Mouse (Mus musculus): ENCODE measurements around the gene Rsph9. TPM values are rescaled to one million over a fixed set of nuclear protein-coding genes. Genes with fewer than 3 reads are reported as not detected.
A peak's percentile ranks its signal among the peaks of the same experiment; 100 is the strongest.

The Rsph9 gene
- polyA plus RNA-seq, 1 experiment from 2014 or later = 50.3 TPM

- Histone ChIP-seq H3K4me2 (no peak overlapping the region), H3K9ac (no peak overlapping the region), H3K9me3 (no peaks in the 10 kb centered on the region), H3K27me3 (no peaks in the 10 kb centered on the region), H3K27ac (replicated peaks) (no peak overlapping the region), H3K4me1 (replicated peaks) (peaks cover 24% of the 10 kb centered on the region), H3K4me3 (no peak overlapping the region), H3K36me3 (no peaks in the 10 kb centered on the region)
- ATAC-seq (ENCODE audit: low FRiP score, low read depth) = no peak
- 46% methylated on average over 17 of the region's 17 CpGs for WGBS
Observed at GRCm38 (mm10) chr17:46086341-46086870, 57.6 kb downstream of the Rsph9 start.

GRCm38 (mm10) chr17:46084091-46084501, 59.9 kb downstream of the Rsph9 start:
- H3K4me3 ChIP-seq = no peak overlapping the region
- H3K4me2 ChIP-seq = peak overlapping the region; percentile 37
- ATAC-seq (ENCODE audit: low FRiP score, low read depth) = peak; percentile 91
- H3K4me1 ChIP-seq (replicated peaks) = peaks cover 24% of the 10 kb centered on the region
- no peaks in the 10 kb centered on the region for H3K9me3 ChIP-seq
- 7% methylated on average over 10 of the region's 10 CpGs for WGBS
- no peaks in the 10 kb centered on the region for H3K36me3 ChIP-seq
- H3K27ac ChIP-seq (replicated peaks) = peak overlapping the region; percentile 67
- no peak overlapping the region for H3K9ac ChIP-seq
- no peaks in the 10 kb centered on the region for H3K27me3 ChIP-seq

DNA sequence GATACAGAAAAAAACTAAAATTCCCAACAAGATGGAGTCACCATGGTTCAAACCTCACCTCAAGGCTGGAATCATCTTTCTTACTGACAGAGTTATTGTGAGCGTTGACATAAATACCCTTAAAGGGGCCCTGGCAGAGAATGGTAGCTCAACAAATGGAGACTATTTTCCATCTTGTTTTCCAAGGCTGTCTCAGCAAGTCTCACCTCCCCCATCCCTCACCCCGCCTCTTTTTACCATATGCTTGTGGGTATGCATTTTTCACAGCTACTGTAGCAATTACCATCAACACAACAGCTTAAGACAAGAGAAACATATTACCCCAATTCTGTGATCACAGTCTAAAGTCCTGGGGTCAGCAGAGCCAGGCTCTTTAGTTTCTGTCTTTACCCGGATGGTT, 60.6 kb downstream of the Rsph9 start:
- Histone ChIP-seq H3K9me3 (no peaks in the 10 kb centered on the region), H3K4me2 (no peak overlapping the region; the same call in 1 of the 2 replicates), H3K4me1 (replicated peaks) (peaks cover 24% of the 10 kb centered on the region), H3K36me3 (no peaks in the 10 kb centered on the region), H3K4me3 (no peak overlapping the region), H3K9ac (no peak overlapping the region), H3K27me3 (no peaks in the 10 kb centered on the region), H3K27ac (replicated peaks) (peak overlapping the region; percentile 67; the same call in 1 of the 2 replicates)
- 84% methylated on average over 3 of the region's 3 CpGs for WGBS
- no peak for ATAC-seq (ENCODE audit: low FRiP score, low read depth)

DNA sequence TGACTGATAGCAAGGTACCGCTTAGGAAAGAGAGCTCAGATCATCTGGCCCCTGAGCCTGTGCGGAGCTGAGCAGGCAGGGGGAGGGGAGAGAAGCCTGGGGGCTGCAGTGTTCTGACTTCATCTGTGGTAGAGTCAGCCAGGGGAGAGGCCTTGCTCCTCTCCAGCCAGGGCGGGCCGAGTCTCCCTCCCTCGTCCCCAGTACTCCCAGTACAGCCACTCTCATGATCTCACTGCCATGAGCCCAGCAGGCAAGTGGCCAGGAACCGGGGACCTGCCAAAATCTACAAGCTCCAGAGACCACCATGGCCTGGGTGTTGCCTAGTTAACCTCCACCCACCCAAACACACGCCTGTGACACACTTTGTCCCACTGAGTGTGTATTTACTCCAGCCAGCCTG, 62.4 kb downstream of the Rsph9 start:
- 66% methylated on average over 7 of the region's 7 CpGs for WGBS

DNA sequence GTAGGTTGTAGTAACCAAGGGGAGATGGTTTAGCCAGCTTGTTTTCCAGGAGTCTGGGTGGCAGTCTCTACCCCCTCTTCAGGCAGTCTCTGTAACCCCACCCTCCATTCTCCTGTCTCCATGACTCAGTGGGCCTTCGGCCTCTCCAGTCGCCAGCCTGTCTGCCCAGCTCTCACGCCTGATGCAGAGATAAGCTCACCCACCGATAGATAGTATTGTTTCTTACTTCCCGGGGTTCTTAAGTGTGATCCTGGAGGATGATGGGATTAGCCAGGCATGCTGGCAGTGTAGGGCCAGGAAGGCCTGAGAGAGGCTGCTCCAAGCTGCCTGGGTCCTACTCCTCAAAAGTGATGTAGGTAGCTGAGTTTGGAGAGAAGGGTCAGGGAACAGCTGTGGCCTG, 63.0 kb downstream of the Rsph9 start:
- no peak overlapping the region for H3K4me3 ChIP-seq
- ATAC-seq (ENCODE audit: low FRiP score, low read depth) = no peak
- H3K27me3 ChIP-seq = no peaks in the 10 kb centered on the region
- WGBS = 72% methylated on average over 5 of the region's 5 CpGs
- no peak overlapping the region for H3K4me2 ChIP-seq
- no peak overlapping the region for H3K27ac ChIP-seq (replicated peaks)
- H3K9ac ChIP-seq = no peak overlapping the region
- no peaks in the 10 kb centered on the region for H3K36me3 ChIP-seq
- peaks cover 20% of the 10 kb centered on the region for H3K4me1 ChIP-seq (replicated peaks)
- H3K9me3 ChIP-seq = no peaks in the 10 kb centered on the region

More for the DNA sequence above, 62.4 kb downstream of the Rsph9 start:
- Histone ChIP-seq H3K27me3 (no peaks in the 10 kb centered on the region), H3K36me3 (no peaks in the 10 kb centered on the region), H3K4me2 (no peak overlapping the region), H3K4me3 (no peak overlapping the region), H3K9me3 (no peaks in the 10 kb centered on the region), H3K27ac (replicated peaks) (no peak overlapping the region), H3K9ac (no peak overlapping the region), H3K4me1 (replicated peaks) (peaks cover 24% of the 10 kb centered on the region)
- no peak for ATAC-seq (ENCODE audit: low FRiP score, low read depth)

DNA sequence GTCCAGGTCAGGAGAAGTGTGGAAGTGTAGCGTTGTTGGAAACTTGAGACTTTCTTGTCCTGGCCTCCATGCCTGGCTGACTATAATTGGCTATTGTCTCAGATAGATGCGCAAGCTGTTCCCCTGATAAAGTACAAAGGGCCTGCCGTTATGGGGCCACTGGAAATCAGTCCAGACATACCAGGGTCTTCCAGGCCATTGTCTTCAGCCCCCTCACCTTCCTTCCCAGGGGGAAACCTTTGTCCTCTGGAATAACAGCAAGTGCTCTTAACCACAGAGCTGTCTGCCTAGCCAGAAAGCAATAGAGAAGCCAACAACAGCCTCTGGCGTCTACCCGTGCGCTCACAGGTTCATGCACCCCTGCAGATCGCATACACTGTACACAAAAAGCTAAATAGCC, 63.6 kb downstream of the Rsph9 start:
- WGBS = 36% methylated on average over 7 of the region's 7 CpGs
- no peak for ATAC-seq (ENCODE audit: low FRiP score, low read depth)
- H3K9me3 ChIP-seq = no peaks in the 10 kb centered on the region
- H3K27me3 ChIP-seq = no peaks in the 10 kb centered on the region
- H3K9ac ChIP-seq = no peak overlapping the region
- no peak overlapping the region for H3K4me2 ChIP-seq
- H3K4me1 ChIP-seq (replicated peaks) = peaks cover 20% of the 10 kb centered on the region
- no peak overlapping the region for H3K27ac ChIP-seq (replicated peaks)
- no peak overlapping the region for H3K4me3 ChIP-seq
- no peaks in the 10 kb centered on the region for H3K36me3 ChIP-seq

GRCm38 (mm10) chr17:46079037-46079436, 65.0 kb downstream of the Rsph9 start:
- no peak for ATAC-seq (ENCODE audit: low FRiP score, low read depth)
- H3K4me3 ChIP-seq = no peak overlapping the region
- no peaks in the 10 kb centered on the region for H3K9me3 ChIP-seq
- H3K9ac ChIP-seq = no peak overlapping the region
- no peaks in the 10 kb centered on the region for H3K36me3 ChIP-seq
- H3K27ac ChIP-seq (replicated peaks) = no peak overlapping the region
- no peak overlapping the region for H3K4me2 ChIP-seq
- H3K27me3 ChIP-seq = no peaks in the 10 kb centered on the region
- H3K4me1 ChIP-seq (replicated peaks) = peaks cover 14% of the 10 kb centered on the region
- 72% methylated on average over 2 of the region's 2 CpGs for WGBS

GRCm38 (mm10) chr17:46077921-46078534, 66.0 kb downstream of the Rsph9 start:
- Histone ChIP-seq H3K9me3 (no peaks in the 10 kb centered on the region), H3K4me2 (no peak overlapping the region), H3K9ac (no peak overlapping the region), H3K36me3 (no peaks in the 10 kb centered on the region), H3K27ac (replicated peaks) (no peak overlapping the region), H3K27me3 (no peaks in the 10 kb centered on the region), H3K4me3 (no peak overlapping the region), H3K4me1 (replicated peaks) (peaks cover 7% of the 10 kb centered on the region; the same call in 1 of the 2 replicates)
- ATAC-seq (ENCODE audit: low FRiP score, low read depth) = no peak
- WGBS = 93% methylated on average over 12 of the region's 12 CpGs

DNA sequence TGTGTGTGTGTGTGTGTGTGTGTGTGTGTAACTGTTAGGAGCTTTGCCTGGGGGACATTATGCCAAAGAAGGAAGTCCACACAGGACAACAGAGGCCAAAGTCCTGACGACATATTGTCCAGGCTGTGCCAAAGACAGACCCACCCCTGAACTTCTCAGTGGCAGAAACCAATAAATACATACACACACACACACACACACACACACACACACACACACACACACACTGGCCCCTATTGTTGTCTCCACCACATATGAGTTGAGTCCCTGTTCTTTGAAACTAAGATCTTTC, 67.8 kb downstream of the Rsph9 start:
- no peak for ATAC-seq (ENCODE audit: low FRiP score, low read depth)
- 67% methylated on average over 1 of the region's 1 CpGs for WGBS
- H3K9ac ChIP-seq = no peak overlapping the region
- no peaks in the 10 kb centered on the region for H3K9me3 ChIP-seq
- no peak overlapping the region for H3K27ac ChIP-seq (replicated peaks)
- no peaks in the 10 kb centered on the region for H3K36me3 ChIP-seq
- H3K4me2 ChIP-seq = no peak overlapping the region
- peaks cover 7% of the 10 kb centered on the region; the same call in 1 of the 2 replicates for H3K4me1 ChIP-seq (replicated peaks)
- no peak overlapping the region for H3K4me3 ChIP-seq
- no peaks in the 10 kb centered on the region for H3K27me3 ChIP-seq

- no peaks in the 10 kb centered on the region for H3K27me3 ChIP-seq
- ATAC-seq (ENCODE audit: low FRiP score, low read depth) = no peak
- peaks cover 7% of the 10 kb centered on the region; the same call in 1 of the 2 replicates for H3K4me1 ChIP-seq (replicated peaks)
- no peak overlapping the region for H3K4me3 ChIP-seq
- H3K4me2 ChIP-seq = no peak overlapping the region
- no peak overlapping the region for H3K9ac ChIP-seq
- H3K27ac ChIP-seq (replicated peaks) = no peak overlapping the region
- WGBS = 77% methylated on average over 5 of the region's 5 CpGs
- no peaks in the 10 kb centered on the region for H3K36me3 ChIP-seq
- H3K9me3 ChIP-seq = no peaks in the 10 kb centered on the region
Observed at GRCm38 (mm10) chr17:46075551-46076259, 68.3 kb downstream of the Rsph9 start.

DNA sequence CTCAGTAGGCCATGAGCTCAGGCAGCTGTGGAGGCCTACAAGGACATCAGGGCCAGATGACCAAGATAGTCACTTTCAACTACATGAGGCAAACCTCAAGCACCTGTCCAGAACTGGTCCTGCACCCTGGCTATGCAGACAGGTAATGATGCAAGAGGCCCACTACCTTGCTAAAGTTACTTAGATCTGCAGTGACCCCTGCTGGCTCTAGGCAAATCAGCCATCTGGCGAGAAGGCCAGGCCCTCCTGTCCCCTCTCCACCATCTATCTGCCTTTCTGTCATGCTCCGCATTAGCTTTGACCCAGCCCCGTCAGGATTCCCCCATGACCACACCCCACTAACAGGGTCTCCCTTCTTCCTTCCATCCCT, 68.9 kb downstream of the Rsph9 start:
- no peaks in the 10 kb centered on the region for H3K36me3 ChIP-seq
- no peak overlapping the region for H3K9ac ChIP-seq
- H3K4me2 ChIP-seq = no peak overlapping the region
- ATAC-seq (ENCODE audit: low FRiP score, low read depth) = no peak
- H3K27me3 ChIP-seq = no peaks in the 10 kb centered on the region
- WGBS = 67% methylated on average over 3 of the region's 3 CpGs
- no peak overlapping the region for H3K4me3 ChIP-seq
- peaks cover 7% of the 10 kb centered on the region; the same call in 1 of the 2 replicates for H3K4me1 ChIP-seq (replicated peaks)
- no peak overlapping the region for H3K27ac ChIP-seq (replicated peaks)
- H3K9me3 ChIP-seq = no peaks in the 10 kb centered on the region

GRCm38 (mm10) chr17:46074398-46075115, 69.5 kb downstream of the Rsph9 start:
- H3K4me2 ChIP-seq = peak overlapping the region; percentile 8; the same call in 1 of the 2 replicates
- no peak overlapping the region for H3K9ac ChIP-seq
- H3K4me3 ChIP-seq = no peak overlapping the region
- no peak for ATAC-seq (ENCODE audit: low FRiP score, low read depth)
- H3K27me3 ChIP-seq = no peaks in the 10 kb centered on the region
- H3K27ac ChIP-seq (replicated peaks) = no peak overlapping the region
- H3K4me1 ChIP-seq (replicated peaks) = peaks cover 7% of the 10 kb centered on the region; the same call in 1 of the 2 replicates
- no peaks in the 10 kb centered on the region for H3K9me3 ChIP-seq
- H3K36me3 ChIP-seq = no peaks in the 10 kb centered on the region
- WGBS = 67% methylated on average over 7 of the region's 7 CpGs

Data from hindbrain, embryonic 15.5 days (tissue).